Mouse (Mus musculus) kidney, embryonic 16.5 days (tissue): ENCODE results near the gene Myo1a. TPM values are rescaled to one million over a fixed set of nuclear protein-coding genes. Genes with fewer than 3 reads are reported as not detected.
"Not testable (repeated sequence)": the region's sequence is repeated elsewhere in the genome, so short reads cannot be mapped to it uniquely, and the experiment has no call there.

Experiments used
- ATAC-seq: fragments of 200-750 bp; cut with Nextera tagmentation; 2 replicates; pipeline ENCODE4 v1.8.0; 2017; ENCODE audit warnings: moderate TSS enrichment; ENCODE audit not compliant: low FRiP score, low TSS enrichment
- H3K27ac ChIP-seq: fragments of 300-500 bp; sonication (generic); 2 replicates; pipeline ENCODE4 v1.5.1; 2014; ENCODE audit warnings: low read length
- H3K27me3 ChIP-seq: fragments of 300-500 bp; sonication (generic); 2 replicates; pipeline ENCODE4 v1.6.1; 2014; ENCODE audit warnings: low read length, control low read depth, mixed read lengths; ENCODE audit not compliant: insufficient read depth
- H3K36me3 ChIP-seq: fragments of 300-500 bp; sonication (generic); 2 replicates; pipeline ENCODE4 v1.6.1; 2014; ENCODE audit warnings: low read length, control low read depth, mixed read lengths; ENCODE audit not compliant: insufficient read depth
- H3K4me1 ChIP-seq: fragments of 300-500 bp; sonication (generic); 2 replicates; pipeline ENCODE4 v1.6.1; 2014; ENCODE audit warnings: low read length, control low read depth, mixed read lengths; ENCODE audit not compliant: insufficient read depth
- H3K4me2 ChIP-seq: fragments of 300-500 bp; sonication (generic); replicated peaks from 2 replicates; pipeline ENCODE4 v1.6.1; 2014; ENCODE audit warnings: low read depth, low read length
- H3K4me3 ChIP-seq: fragments of 300-500 bp; sonication (generic); 2 replicates; pipeline ENCODE4 v1.5.1; 2014; ENCODE audit warnings: mild to moderate bottlenecking, low read length
- H3K9ac ChIP-seq: fragments of 300-500 bp; sonication (generic); replicated peaks from 2 replicates; pipeline ENCODE4 v1.6.1; 2014; ENCODE audit warnings: low read length
- H3K9me3 ChIP-seq: fragments of 300-500 bp; sonication (generic); 2 replicates; pipeline ENCODE4 v1.6.1; 2016; ENCODE audit warnings: low read length, control low read depth
- WGBS: fragments of 180-500 bp; shearing (Covaris S2); extraction: QIAGEN DNeasy Blood & Tissue Kit; methylation state at CpG from one replicate; pipeline ENCODE4 v1.1.7; 2014; 5-methylcytosine and 5-hydroxymethylcytosine counted together
- polyA plus RNA-seq: library from polyadenylated mRNA; unstranded; fragments of >200 nt; fragmentation: Nextera tagmentation; extraction: Ambion mirVana; gene quantifications from 2 replicates; pipeline ENCODE4 v1.2.1, GENCODE M21; 2015

Myo1a gene
- 0.31 and 0.50 TPM in 2 replicates for polyA plus RNA-seq

GRCm38 (mm10) chr10:127704766-127705220 lies at the start of gene Myo1a:
TSS of gene Myo1a (plus strand) at chr10:127705170.
- Histone ChIP-seq H3K4me2 (no peak within 1 kb of the TSS), H3K4me1 (no peaks in the 10 kb centered on the region), H3K9me3 (no peaks in the 10 kb centered on the region), H3K36me3 (no peaks in the 10 kb centered on the region), H3K27me3 (no peaks in the 10 kb centered on the region), H3K27ac (no peak within 1 kb of the TSS), H3K4me3 (no peak within 1 kb of the TSS), H3K9ac (no peak within 1 kb of the TSS)
- 55% methylated on average over 2 of the region's 2 CpGs for WGBS
- ATAC-seq = no peak

GRCm38 (mm10) chr10:127657617-127658016 lies 47.4 kb upstream of the Myo1a start:
- not testable (repeated sequence) for H3K4me3 ChIP-seq, H3K27me3 ChIP-seq, H3K9me3 ChIP-seq, H3K27ac ChIP-seq, H3K4me2 ChIP-seq, ATAC-seq, H3K9ac ChIP-seq
- H3K4me1 ChIP-seq = peaks cover 50% of the 10 kb centered on the region
- WGBS = 61% methylated on average over 6 of the region's 6 CpGs
- H3K36me3 ChIP-seq = peaks cover 24% of the 10 kb centered on the region

- Histone ChIP-seq H3K27me3 (no peaks in the 10 kb centered on the region), H3K4me3 (peak overlapping the region; percentile 10; the same call in 1 of the 2 replicates), H3K4me1 (peaks cover 50% of the 10 kb centered on the region), H3K9me3 (no peaks in the 10 kb centered on the region), H3K9ac (peak overlapping the region; percentile 23; the same call in 1 of the 2 replicates), H3K36me3 (peaks cover 21% of the 10 kb centered on the region), H3K27ac (peak overlapping the region; percentile 13; the same call in 1 of the 2 replicates), H3K4me2 (peak overlapping the region; percentile 27)
- no peak for ATAC-seq
- WGBS = 11% methylated on average over 6 of the region's 6 CpGs
Observed at GRCm38 (mm10) chr10:127658076-127658475, 46.9 kb upstream of the Myo1a start.

DNA sequence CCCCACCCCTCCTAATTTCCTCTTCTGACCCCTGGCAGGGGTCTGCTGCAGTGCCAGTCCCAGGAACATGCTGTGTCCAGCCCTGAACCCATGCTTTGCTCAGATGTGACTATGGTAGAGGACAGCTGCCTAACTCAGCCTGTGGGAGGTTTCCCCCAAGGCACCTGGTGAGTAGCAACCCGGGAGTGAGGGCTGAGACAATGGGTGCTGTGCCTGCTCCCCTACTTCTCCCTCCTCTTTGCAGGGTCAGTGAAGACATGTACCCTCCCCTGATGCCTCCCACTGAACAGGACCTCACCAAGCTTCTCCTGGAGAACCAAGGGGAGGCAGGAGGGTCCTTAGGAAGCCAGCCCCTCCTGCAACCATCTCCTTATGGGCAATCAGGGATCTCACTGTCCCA lies 45.4 kb upstream of the Myo1a start:
- no peak overlapping the region for H3K4me3 ChIP-seq
- H3K9ac ChIP-seq = no peak overlapping the region

GRCm38 (mm10) chr10:127661291-127661914 lies 43.6 kb upstream of the Myo1a start:
- no peak for ATAC-seq
- Histone ChIP-seq H3K36me3 (peaks cover 12% of the 10 kb centered on the region; the same call in 1 of the 2 replicates), H3K9me3 (no peaks in the 10 kb centered on the region), H3K4me1 (peaks cover 73% of the 10 kb centered on the region), H3K4me2 (peak overlapping the region; percentile 80), H3K9ac (peak overlapping the region; percentile 53), H3K27me3 (no peaks in the 10 kb centered on the region), H3K27ac (peak overlapping the region; percentile 91), H3K4me3 (peak overlapping the region; percentile 29)
- 18% methylated on average over 14 of the region's 14 CpGs for WGBS

More for the DNA sequence above, 45.4 kb upstream of the Myo1a start:
- no peak for ATAC-seq
- H3K4me2 ChIP-seq = no peak overlapping the region
- peaks cover 17% of the 10 kb centered on the region for H3K36me3 ChIP-seq
- H3K27ac ChIP-seq = no peak overlapping the region
- H3K9me3 ChIP-seq = no peaks in the 10 kb centered on the region
- no peaks in the 10 kb centered on the region for H3K27me3 ChIP-seq
- H3K4me1 ChIP-seq = peaks cover 59% of the 10 kb centered on the region
- 67% methylated on average over 1 of the region's 1 CpGs for WGBS

DNA sequence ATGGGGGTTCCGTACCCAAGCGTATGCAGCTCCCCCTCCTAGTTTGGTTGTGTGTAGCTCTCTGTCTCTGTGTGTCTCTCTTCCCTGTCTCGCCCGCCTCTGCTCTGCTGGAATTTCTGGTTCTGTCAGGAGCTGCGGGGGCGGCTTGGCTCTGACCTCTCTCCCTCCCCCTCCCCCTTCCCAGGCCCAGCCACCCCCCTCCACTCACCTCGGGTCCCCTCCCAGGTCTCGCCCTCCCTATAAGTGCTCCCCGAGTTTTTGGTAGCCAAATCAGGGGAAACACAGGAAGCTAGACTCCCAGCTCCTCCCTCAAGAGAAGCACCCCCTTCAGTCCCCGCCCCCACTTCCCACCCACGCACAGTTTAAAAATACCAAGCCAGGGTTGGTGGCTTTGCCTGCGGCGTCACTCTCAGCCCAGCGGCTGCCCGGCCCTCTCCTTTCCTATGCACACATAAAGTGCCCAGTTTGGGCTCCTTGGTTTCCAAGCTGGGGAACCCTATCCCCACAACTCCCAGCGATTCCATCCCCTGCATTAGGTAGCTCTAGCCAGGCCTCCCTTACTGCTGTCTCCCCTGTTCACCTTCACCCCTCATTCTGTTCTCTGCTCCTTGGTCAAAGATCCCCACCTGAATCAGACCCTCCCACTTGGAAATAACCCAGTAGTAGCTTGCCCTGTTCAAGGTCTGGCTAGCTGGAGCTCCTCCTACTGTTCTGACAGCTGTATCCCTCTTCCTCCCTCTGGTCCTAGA lies 42.9 kb upstream of the Myo1a start:
- peak overlapping the region; percentile 29 for H3K4me3 ChIP-seq
- H3K9ac ChIP-seq = peak overlapping the region; percentile 53
- H3K36me3 ChIP-seq = peaks cover 12% of the 10 kb centered on the region; the same call in 1 of the 2 replicates
- peak overlapping the region; percentile 80 for H3K4me2 ChIP-seq
- 3% methylated on average over 16 of the region's 16 CpGs for WGBS
- H3K27ac ChIP-seq = peak overlapping the region; percentile 91
- H3K4me1 ChIP-seq = peaks cover 73% of the 10 kb centered on the region
- H3K9me3 ChIP-seq = no peaks in the 10 kb centered on the region
- H3K27me3 ChIP-seq = no peaks in the 10 kb centered on the region
- peak; percentile 23; the same call in 1 of the 2 replicates for ATAC-seq

DNA sequence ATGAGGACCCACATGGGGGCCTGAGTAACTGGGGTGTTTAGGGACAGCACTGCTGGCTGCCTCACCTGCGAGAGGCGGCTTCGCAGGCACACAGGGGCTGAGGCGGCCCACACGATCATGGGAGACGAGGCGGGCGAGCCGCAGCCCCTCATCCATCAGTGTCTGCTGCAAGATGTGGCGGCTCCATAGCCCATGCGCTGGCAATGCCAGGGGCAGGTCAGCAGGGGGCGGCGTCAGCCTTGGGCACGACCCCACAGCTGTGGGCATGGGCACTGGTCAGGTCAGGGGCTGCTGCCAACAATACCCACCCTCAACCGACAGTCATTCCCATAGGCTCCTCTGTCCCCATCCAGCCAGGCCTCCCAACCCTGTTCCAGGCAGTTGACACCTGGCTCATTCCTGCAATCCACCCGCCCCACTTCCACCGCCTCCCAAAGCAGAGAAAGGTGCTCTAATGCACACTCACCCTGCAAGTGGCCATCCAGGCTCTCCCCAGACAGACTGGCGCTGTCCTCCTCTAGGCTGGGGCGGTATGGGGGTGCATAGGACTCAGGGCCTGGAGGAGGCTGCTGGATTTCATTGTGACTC lies 42.2 kb upstream of the Myo1a start:
- peaks cover 73% of the 10 kb centered on the region for H3K4me1 ChIP-seq
- WGBS = 19% methylated on average over 19 of the region's 19 CpGs
- peak overlapping the region; percentile 29 for H3K4me3 ChIP-seq

DNA sequence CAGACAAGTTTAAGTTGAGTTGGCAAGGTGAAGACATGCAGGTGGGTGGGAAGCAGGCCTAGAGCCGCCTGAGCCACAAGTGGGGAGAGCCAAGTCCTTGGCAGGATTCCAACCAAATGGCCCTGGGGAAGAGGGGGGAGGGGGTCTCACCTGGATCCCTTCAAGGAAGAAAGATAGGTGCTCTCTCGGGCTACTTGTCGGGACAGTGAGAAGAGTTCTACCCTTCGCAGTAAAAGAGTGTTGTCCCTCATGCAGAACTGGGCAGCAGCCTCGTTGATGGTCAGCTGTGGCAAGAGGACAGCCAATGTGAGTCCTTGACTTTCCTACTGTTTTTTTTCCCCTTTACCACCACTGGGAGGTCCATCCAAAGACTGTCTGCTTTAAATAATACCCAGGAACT lies 41.4 kb upstream of the Myo1a start:
- Histone ChIP-seq H3K36me3 (peaks cover 12% of the 10 kb centered on the region; the same call in 1 of the 2 replicates), H3K9ac (peak overlapping the region; percentile 53), H3K4me3 (peak overlapping the region; percentile 62; the same call in 1 of the 2 replicates), H3K27ac (no peak overlapping the region), H3K4me2 (peak overlapping the region; percentile 80), H3K27me3 (no peaks in the 10 kb centered on the region), H3K9me3 (no peaks in the 10 kb centered on the region), H3K4me1 (peaks cover 72% of the 10 kb centered on the region)
- 28% methylated on average over 5 of the region's 5 CpGs for WGBS
- ATAC-seq = no peak

More for the DNA sequence above, 42.2 kb upstream of the Myo1a start:
- H3K9ac ChIP-seq = peak overlapping the region; percentile 53
- no peaks in the 10 kb centered on the region for H3K27me3 ChIP-seq
- H3K27ac ChIP-seq = peak overlapping the region; percentile 91
- H3K9me3 ChIP-seq = no peaks in the 10 kb centered on the region
- ATAC-seq = no peak
- H3K36me3 ChIP-seq = peaks cover 12% of the 10 kb centered on the region; the same call in 1 of the 2 replicates
- peak overlapping the region; percentile 80 for H3K4me2 ChIP-seq

DNA sequence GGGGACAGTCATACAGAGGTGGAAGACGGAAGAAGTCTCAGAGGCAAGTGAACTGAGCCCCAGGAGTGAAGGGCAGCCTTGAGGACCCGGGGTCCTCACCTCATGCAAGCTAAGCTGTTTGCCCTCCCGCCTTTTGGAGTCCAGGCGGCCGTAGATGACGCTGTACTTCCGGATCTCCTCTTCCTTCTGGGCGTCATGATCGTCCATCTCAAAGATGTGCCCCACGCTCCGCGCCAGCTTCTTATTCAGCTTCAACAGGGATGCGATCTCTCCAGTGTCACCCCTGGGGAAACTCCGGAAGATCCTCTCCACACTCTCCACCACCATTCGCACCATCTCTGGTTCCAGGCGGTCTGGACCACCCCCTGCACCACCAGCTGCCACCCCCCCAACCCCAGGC lies 40.8 kb upstream of the Myo1a start:
- H3K27ac ChIP-seq = no peak overlapping the region

More for the DNA sequence above, 40.8 kb upstream of the Myo1a start:
- Histone ChIP-seq H3K36me3 (peaks cover 12% of the 10 kb centered on the region; the same call in 1 of the 2 replicates), H3K4me3 (peak overlapping the region; percentile 62), H3K9ac (peak overlapping the region; percentile 75), H3K4me2 (peak overlapping the region; percentile 80), H3K9me3 (no peaks in the 10 kb centered on the region), H3K27me3 (no peaks in the 10 kb centered on the region), H3K4me1 (peaks cover 70% of the 10 kb centered on the region)
- 48% methylated on average over 16 of the region's 16 CpGs for WGBS
- ATAC-seq = no peak
